Mouse (Mus musculus): ENCODE results near the gene Clic6. TPM values are rescaled to one million over a fixed set of nuclear protein-coding genes. Genes with fewer than 3 reads are reported as not detected.

The Clic6 gene
- total RNA-seq, 4 experiments from 2014 or later: 0.17 to 0.55 (median 0.32) TPM

DNA sequence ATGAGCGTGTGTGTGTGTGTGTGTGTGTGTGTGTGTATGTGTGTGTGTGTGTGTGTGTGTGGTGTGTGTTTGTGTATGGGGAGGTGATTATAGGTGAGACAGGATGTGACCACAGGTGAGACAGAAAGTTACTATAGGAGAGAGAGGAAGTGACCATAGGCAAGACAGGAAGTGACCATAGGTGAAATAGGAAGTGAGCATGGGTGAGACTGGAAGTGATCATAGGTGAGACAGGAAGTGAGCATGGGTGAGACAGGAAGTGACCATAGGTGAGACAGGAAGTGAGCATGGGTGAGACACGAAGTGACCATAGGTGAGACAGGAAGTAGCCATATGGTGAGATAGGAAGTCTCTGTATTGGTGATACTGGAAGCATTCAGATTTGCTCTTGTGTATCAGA is 49.7 kb downstream of the Clic6 start:
- no peak for DNase-seq

DNA sequence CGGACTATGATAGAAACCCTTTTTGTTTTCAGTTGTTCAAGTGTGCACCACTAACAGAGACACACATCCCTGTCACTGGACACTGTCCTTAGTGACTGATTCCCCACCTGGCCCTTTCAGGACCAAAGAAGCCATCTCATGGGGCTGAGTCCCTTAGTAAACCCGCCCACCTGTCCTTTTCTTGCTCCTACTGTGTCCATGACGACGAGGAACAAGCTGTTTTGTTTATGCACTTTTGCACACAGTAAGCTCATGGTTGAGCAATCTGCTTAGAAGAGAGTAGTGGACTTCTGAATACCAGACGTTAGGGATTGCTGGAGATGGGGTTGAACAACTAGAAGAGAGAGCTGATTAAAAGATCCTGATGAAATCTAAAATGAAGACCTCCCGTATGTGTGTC is 52.8 kb downstream of the Clic6 start:
- DNase-seq: no peak

GRCm38 (mm10) chr16:92544264-92544663 is 58.7 kb downstream of the Clic6 start:
- DNase-seq: no peak

DNA sequence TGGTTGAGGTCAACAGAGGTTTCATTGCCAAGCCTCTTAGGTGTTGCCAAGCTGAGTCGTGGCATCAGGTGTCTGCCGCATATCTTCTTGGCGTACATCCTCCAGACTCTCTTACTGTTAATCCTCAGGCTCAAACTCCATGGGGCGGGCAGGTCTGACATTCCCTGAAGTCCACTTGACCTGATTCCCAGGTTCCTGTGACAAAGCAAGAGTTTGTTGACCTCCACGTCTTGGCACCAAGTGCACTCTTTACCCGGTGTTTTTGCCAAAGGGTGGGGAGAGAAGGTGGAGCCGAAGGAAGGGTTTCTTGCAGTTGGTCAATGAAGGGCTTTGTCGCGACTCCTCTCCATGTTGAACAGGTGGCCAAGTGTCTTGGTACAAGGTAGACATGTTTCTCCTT is 63.1 kb downstream of the Clic6 start:
- no peak for DNase-seq

DNA sequence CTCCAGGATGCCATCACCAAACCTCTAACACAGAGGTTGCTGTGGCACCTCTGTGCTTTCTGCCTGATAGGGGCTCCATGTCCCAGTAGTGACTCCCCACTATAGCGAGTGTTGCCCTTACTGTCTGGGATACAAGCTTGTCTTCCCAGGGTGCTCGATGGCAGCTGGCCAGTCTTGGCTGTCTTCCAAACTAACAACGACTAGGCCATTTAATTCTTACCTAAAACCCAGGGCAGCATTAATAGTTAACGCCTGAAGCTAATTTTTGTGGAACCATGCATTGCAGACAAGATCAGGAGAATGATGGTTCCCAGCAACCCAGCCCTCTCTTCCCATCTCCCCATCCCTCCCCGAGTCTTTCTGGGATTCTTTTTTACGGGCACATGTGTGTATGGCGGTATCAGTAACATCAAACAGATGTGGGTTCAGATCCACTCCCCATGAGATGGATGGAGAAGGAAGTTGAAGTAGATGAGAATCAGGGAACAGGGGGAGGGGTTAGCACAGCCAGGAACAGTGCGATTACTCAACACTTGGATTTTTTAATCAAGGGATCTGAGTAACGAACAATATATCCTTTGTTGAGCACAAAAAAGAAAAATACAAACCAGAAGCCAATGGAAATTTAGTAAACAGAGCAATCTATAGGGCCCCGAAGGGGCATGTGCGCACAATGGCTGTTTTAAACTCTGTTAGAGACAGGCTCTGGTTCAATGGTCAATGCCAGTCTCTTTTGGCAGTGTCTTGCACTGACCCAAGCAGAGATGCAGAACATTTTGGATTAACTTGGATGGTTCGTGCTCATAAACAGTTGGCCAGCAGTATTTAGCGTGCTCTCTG is 66.0 kb downstream of the Clic6 start:
- DNase-seq: no peak

DNA sequence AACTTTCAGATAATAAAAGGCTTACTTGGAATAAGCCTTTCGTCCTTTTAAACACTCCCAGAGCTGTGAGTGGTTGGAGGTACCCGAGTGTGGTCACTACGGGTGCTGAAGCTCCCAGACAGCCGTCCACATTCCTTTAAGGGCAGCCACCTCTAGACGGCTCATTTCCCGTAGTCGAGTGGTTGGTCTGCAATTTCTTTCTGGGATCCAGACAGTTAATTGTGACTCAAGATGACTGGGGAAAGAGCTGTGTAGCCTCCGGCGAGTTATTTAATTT is 66.5 kb downstream of the Clic6 start:
- DNase-seq: no peak

DNA sequence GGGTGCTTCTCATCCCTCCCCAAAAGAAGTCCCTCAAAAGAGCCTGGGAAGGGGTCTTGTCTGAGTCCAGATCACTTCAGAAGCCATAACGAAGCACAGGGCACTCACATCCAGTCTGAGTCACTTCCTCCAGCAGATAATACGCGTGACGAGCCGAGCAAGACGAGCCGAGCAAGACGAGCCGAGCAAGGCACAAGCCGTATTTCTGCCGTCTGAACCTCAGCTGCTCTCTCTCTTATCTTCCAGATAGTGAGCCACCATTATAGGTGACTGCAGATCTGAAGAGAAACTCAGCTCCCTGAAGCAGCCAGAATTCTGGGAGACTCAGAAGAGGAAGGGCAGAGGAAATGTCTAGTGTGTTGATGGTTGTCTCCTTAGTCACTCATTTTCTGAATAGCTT is 67.3 kb downstream of the Clic6 start:
- no peak for DNase-seq

DNA sequence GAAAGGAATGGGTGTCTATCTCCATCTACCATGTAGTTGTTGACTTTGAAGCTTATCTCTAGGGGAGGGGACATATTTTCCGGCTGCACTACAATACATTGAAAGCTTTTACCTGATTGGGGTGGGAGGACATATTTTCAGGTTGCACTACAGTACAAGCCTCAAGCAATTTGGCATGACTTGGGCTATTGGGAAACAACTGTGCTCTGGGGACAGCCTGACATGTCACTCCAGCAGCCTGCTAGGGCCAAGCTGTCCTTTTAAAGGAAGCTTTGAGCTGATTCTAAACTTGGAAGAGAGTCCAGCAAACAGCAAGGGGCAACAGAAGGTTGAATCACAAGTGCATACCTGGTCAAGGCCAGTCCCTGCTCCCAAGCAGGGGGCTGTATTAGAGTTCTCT is 69.5 kb downstream of the Clic6 start:
- DNase-seq: no peak

DNA sequence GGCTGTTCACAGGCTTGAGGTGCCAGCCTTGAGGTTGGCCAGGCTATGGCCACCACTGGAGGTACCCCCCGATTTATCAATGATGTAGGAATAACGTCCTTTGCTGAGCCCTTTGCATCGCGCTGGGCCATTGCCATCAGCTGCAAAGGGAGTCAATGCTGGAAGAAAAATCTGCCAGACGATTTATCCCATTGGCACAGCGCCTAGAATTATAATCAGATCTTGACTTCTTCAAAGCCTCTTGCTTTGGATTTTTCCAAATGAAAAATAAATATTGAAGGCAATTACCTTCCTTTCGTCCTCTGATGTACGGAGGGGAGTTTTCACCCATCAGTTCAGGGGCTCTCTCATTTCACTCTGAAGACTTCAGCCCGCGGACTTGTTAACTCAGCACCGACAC is 79.8 kb downstream of the Clic6 start:
- DNase-seq: no peak

GRCm38 (mm10) chr16:92565708-92566107 is 80.2 kb downstream of the Clic6 start:
- DNase-seq: peak; percentile 53

DNA sequence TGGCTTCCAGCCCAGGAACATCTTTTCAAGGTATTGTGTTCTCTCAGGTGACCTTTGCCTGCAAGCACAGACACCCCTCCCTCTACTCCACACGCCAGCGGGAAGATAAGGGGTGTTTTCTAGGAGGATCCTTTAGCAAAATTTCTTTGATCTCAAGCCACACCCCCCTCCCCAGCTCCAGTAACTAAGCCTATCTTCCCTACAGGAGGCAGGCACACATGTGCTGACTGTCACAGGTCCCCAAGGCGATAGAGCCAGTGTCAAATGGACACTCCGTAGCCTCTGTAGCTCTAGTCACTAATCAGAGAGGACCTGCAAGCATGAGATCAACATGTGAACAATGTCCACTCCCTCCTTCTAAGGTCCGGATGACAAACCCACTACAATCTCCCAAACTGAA is 80.6 kb downstream of the Clic6 start:
- DNase-seq: no peak

DNA sequence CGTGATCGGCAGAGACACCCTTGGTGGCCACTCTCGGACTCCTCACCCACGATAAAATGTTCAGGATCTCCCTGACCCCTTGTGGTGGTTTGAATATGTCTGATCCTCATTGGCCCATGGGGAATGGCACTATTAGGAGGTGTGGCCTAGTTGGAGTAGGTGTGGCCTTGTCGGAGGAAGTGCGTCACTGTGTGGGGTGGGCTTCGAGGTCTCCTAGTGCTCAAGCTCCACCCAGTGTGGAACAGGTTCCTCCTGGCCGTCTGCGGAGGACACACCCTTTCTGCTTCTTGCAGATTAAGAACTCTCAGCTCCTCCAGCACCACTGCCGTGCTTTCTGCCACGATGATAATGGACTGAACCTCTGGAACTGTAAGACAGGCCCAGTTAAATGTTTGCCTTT is 85.7 kb downstream of the Clic6 start:
- DNase-seq: no peak

- DNase-seq: no peak
Measured at GRCm38 (mm10) chr16:92573193-92573592, 87.7 kb downstream of the Clic6 start.

GRCm38 (mm10) chr16:92575792-92576191 is 90.3 kb downstream of the Clic6 start:
- DNase-seq: no peak

GRCm38 (mm10) chr16:92577381-92577780 is 91.8 kb downstream of the Clic6 start:
- no peak for DNase-seq

DNA sequence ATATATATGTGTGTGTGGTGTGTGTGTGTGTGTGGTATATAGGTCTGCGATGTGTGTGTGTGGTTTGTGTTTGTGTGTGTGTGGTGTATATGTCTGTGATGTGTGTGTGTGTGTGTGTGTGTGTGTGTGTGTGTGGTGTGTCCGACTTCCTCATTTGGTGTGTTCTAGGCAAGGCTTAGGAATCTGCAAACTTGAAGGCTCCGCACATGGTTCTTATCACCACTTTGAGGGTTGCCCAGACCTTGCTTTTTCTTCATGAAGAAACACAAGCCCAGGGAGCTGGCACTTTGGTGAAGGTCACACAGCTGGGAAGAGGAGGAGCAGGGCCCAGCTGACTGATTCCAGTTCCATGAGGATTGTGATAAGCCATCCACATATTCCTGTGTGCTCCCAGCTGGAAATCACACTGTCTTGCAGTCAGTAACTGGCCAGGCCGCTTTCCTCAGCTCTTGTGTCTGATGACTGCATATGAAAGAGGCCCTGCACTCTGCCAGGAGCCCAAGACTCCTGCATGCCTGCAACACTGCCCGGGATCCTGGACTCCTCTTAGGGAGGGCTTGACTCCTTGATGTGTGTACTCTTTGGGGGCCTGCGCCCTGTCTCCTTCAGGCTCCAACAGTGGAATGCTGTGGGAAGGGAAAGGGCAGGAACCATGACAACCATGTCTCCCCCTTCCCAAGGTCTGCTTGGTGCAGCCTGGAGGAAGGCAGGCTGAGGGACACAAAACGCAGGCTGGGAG is 93.5 kb downstream of the Clic6 start:
- peak; percentile 9 for DNase-seq

- no peak for DNase-seq
Measured at GRCm38 (mm10) chr16:92580981-92581380, 95.4 kb downstream of the Clic6 start.

DNA sequence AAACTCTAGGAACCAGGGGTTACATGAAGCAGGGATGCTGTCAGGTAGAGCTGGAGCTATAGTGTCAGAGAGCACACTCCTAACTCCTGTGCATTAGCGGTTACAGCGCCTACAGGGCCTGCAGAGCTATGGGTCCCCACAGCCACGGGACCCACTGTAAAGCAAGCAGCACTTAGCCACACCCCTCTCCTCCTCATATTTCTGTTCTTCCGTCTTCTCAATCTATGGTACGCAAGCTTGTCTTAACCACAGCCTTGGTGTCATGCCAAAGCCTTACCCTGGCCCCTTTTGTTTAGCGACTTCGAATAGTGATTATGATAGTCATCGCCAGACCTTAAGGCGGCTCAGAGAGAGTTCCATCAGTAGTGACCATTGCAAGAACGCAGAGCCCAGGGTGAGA is 96.2 kb downstream of the Clic6 start:
- DNase-seq: no peak

DNA sequence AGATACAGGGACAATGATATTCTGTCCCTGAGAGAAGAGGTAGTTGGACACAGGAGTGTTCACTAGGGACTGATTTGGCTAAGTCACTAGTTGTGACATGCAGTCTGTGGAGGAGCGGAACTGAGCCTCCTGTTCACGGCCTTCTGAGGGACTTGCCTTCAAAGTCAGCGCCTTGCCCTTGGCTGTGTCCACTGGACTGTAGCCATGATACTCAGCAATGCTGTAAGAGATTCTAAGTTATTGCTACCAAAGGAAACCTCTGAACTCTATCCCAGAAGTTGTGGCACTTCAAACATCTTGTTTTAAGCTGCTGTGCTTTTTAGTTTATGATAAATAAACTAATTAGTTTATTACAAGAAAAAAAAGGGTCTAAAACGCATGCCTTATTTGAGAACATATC is 102.3 kb downstream of the Clic6 start:
- DNase-seq: no peak

Other genes with a start within 250 kb of the Clic6 start
- not detected for gene Kcne2, start 193.3 kb upstream of the Clic6 start, total RNA-seq (2022)
- gene Smim11, start 184.4 kb upstream of the Clic6 start, total RNA-seq (2022): 10 to 100 TPM; 52.1 to 83.0 (median 64.7) TPM
- gene Fam243, start 164.3 kb upstream of the Clic6 start, total RNA-seq (2022): under 1 TPM in 1 of 4 experiments, not detected in 3; 0.13 TPM
- gene Kcne1, start 126.3 kb upstream of the Clic6 start, total RNA-seq (2022): not detected
- 10 to 100 TPM; 16.0 to 23.4 (median 19.0) TPM for gene Rcan1, start 14.9 kb upstream of the Clic6 start, total RNA-seq (2022)